Mouse (Mus musculus) embryonic facial prominence, embryonic 10.5 days (tissue): ENCODE data around the gene Mroh7. TPM values are rescaled to one million over a fixed set of nuclear protein-coding genes. Genes with fewer than 3 reads are reported as not detected.
"Not testable (repeated sequence)": the region's sequence is repeated elsewhere in the genome, so short reads cannot be mapped to it uniquely, and the experiment has no call there.

Source experiments
- DNase-seq: peaks from one replicate; pipeline ENCODE4 v3.0.0-alpha.2; 2017; ENCODE audit warnings: low spot score
- H3K27ac ChIP-seq: fragments of 300-500 bp; sonication (generic); replicated peaks from 2 replicates; pipeline ENCODE4 v1.5.1; 2016; ENCODE audit warnings: mild to moderate bottlenecking
- H3K27me3 ChIP-seq: fragments of 300-500 bp; sonication (generic); replicated peaks from 2 replicates; pipeline ENCODE4 v1.6.1; 2016; ENCODE audit warnings: low read depth, mild to moderate bottlenecking; ENCODE audit not compliant: poor library complexity, severe bottlenecking
- H3K36me3 ChIP-seq: fragments of 300-500 bp; sonication (generic); replicated peaks from 2 replicates; pipeline ENCODE4 v1.6.1; 2016; ENCODE audit warnings: mild to moderate bottlenecking, moderate library complexity
- H3K4me1 ChIP-seq: fragments of 300-500 bp; sonication (generic); 2 replicates; pipeline ENCODE4 v1.6.1; 2016
- H3K4me3 ChIP-seq: fragments of 300-500 bp; sonication (generic); 2 replicates; pipeline ENCODE4 v1.5.1; 2016; ENCODE audit warnings: mild to moderate bottlenecking, moderate library complexity
- H3K9me3 ChIP-seq: fragments of 300-500 bp; sonication (generic); 2 replicates; pipeline ENCODE4 v1.6.1; 2016; ENCODE audit warnings: mild to moderate bottlenecking
- WGBS: fragments of 180-500 bp; shearing (Covaris S2); methylation state at CpG from one replicate; pipeline ENCODE4 v1.1.7; 2016; 5-methylcytosine and 5-hydroxymethylcytosine counted together
- polyA plus RNA-seq: library from polyadenylated mRNA; unstranded; fragments of >200 nt; fragmentation: Nextera tagmentation; extraction: Ambion mirVana; gene quantifications from 2 replicates; pipeline ENCODE4 v1.2.1, GENCODE M21; 2016

Mroh7 gene
- 0.05 and 0.08 TPM in 2 replicates for polyA plus RNA-seq

DNA sequence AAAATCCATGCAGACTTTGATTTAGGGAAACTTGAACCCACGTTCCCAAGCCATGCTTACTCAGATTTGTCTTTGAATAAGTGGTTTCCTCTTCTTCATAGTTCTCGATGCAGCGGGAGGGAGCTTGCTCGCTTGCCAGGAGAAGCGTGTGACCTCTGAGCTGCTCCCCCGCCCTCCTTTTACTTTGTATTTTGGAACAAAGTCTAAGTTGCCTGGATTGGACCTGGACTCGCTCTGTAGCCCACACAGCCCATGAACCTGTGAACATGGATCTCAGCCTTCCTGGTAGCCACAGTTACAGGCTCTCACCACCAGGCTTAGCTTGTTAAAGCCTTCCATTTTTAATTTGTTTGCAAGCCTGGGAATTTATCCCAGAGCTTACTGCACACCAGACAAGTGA lies at the start of gene Mroh7:
TSS of gene Mroh7 (minus strand) at position 112 of the 400 bp plus-strand sequence.
- Histone ChIP-seq H3K27me3 (no peaks in the 10 kb centered on the region), H3K4me3 (no peak within 1 kb of the TSS), H3K36me3 (no peaks in the 10 kb centered on the region), H3K9me3 (no peaks in the 10 kb centered on the region), H3K4me1 (peaks cover 14% of the 10 kb centered on the region), H3K27ac (no peak within 1 kb of the TSS)
- no peak for DNase-seq
- WGBS = 88% methylated on average over 7 of the region's 7 CpGs

DNA sequence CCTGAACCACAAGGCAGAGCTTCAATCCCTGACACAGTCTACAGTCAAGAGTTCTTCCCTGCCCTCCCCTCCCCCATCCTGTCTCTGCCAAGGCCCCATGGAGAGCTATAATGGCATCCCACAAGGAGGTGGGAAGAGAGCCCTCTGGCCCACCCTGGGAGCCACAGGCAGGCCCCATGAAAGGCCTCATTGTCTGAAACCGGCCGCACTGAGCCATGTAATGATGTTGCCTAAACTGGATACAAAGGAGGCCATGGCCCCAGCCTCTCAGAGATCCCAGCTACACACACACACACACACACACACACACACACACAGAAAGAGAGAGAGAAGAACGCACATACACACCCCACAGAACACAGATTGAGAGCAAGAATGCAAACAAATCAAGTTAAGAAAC lies 49.3 kb upstream of the Mroh7 start:
- Histone ChIP-seq H3K4me1 (peaks cover 80% of the 10 kb centered on the region), H3K27ac (peak overlapping the region; percentile 55), H3K9me3 (no peaks in the 10 kb centered on the region), H3K4me3 (no peak overlapping the region), H3K27me3 (no peaks in the 10 kb centered on the region), H3K36me3 (no peaks in the 10 kb centered on the region)
- DNase-seq = peak; percentile 74
- WGBS = 11% methylated on average over 3 of the region's 3 CpGs

- Histone ChIP-seq H3K27me3 (no peaks in the 10 kb centered on the region), H3K27ac (peak overlapping the region; percentile 55), H3K9me3 (no peaks in the 10 kb centered on the region), H3K4me3 (no peak overlapping the region), H3K36me3 (no peaks in the 10 kb centered on the region), H3K4me1 (peaks cover 62% of the 10 kb centered on the region)
- peak; percentile 76 for DNase-seq
- 50% methylated on average over 5 of the region's 5 CpGs for WGBS
Measured at GRCm38 (mm10) chr4:106778116-106778788, 47.5 kb upstream of the Mroh7 start.

DNA sequence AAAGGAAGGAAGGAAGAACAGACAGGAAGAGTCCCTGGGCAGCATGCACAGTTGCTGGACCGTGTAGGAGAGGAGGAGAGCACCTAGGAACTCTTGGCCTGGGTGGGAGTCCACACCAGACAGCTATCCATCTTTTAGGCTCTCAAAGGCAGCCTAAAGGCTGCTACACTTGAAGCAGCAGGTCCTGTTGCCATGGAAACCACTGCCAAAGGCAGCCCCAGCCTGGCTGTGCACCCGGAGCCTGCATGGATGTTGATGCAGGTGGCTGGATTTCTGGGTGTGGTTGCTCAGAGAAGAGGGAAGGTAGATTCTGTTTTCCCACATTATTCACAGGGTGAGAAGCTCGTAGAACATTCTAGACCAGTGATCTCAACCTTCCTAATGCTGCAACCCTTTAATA lies 46.3 kb upstream of the Mroh7 start:
- H3K27ac ChIP-seq = no peak overlapping the region
- WGBS = 44% methylated on average over 3 of the region's 3 CpGs
- peak; percentile 69 for DNase-seq
- no peaks in the 10 kb centered on the region for H3K27me3 ChIP-seq
- peaks cover 55% of the 10 kb centered on the region for H3K4me1 ChIP-seq
- H3K4me3 ChIP-seq = no peak overlapping the region
- H3K9me3 ChIP-seq = no peaks in the 10 kb centered on the region
- no peaks in the 10 kb centered on the region for H3K36me3 ChIP-seq

- not testable (repeated sequence) for H3K27me3 ChIP-seq, H3K9me3 ChIP-seq
- WGBS = 84% methylated on average over 6 of the region's 6 CpGs
Measured at GRCm38 (mm10) chr4:106775767-106776166, 45.0 kb upstream of the Mroh7 start.

GRCm38 (mm10) chr4:106772558-106772957 lies 41.8 kb upstream of the Mroh7 start:
- H3K36me3 ChIP-seq = no peaks in the 10 kb centered on the region
- no peak overlapping the region for H3K27ac ChIP-seq
- H3K4me1 ChIP-seq = peaks cover 20% of the 10 kb centered on the region
- DNase-seq = no peak
- H3K9me3 ChIP-seq = no peaks in the 10 kb centered on the region
- WGBS = 90% methylated on average over 1 of the region's 1 CpGs
- H3K27me3 ChIP-seq = peaks cover 4% of the 10 kb centered on the region; the same call in 1 of the 2 replicates
- no peak overlapping the region for H3K4me3 ChIP-seq

More at GRCm38 (mm10) chr4:106775767-106776166, 45.0 kb upstream of the Mroh7 start:
- not testable (repeated sequence) for H3K27ac ChIP-seq, H3K36me3 ChIP-seq, H3K4me3 ChIP-seq, DNase-seq
- H3K4me1 ChIP-seq = peaks cover 45% of the 10 kb centered on the region

- DNase-seq = no peak
- Histone ChIP-seq H3K27me3 (peaks cover 4% of the 10 kb centered on the region; the same call in 1 of the 2 replicates), H3K4me3 (no peak overlapping the region), H3K4me1 (peaks cover 9% of the 10 kb centered on the region), H3K36me3 (no peaks in the 10 kb centered on the region), H3K27ac (no peak overlapping the region), H3K9me3 (no peaks in the 10 kb centered on the region)
- WGBS = 42% methylated on average over 2 of the region's 2 CpGs
Measured at GRCm38 (mm10) chr4:106769306-106769705, 38.6 kb upstream of the Mroh7 start.

DNA sequence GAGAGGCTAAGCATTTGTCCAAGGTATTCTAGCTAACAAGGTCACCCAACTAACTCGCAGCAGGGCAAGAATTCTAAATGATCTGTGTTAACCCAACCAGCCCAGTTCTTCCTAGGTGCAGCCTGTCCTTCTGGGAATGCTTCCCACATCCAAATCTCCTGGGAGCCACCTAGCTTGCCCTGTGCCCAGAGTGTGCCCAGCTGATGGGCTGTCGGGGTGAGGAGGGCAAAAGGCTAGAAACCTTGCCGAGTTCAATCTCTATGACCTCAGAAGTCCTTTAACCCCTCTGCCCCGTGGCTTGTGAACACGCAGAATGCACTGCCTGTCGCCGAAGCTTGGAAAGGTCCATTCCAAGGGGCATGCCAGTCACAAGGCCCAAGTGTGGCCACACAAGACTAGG lies 33.4 kb upstream of the Mroh7 start:
- no peak overlapping the region for H3K27ac ChIP-seq
- H3K4me1 ChIP-seq = peaks cover 15% of the 10 kb centered on the region
- H3K9me3 ChIP-seq = no peaks in the 10 kb centered on the region
- DNase-seq = no peak
- no peaks in the 10 kb centered on the region for H3K36me3 ChIP-seq
- H3K27me3 ChIP-seq = no peaks in the 10 kb centered on the region
- no peak overlapping the region for H3K4me3 ChIP-seq
- WGBS = 71% methylated on average over 7 of the region's 7 CpGs

- WGBS = 91% methylated on average over 6 of the region's 6 CpGs
- peaks cover 32% of the 10 kb centered on the region for H3K4me1 ChIP-seq
- no peak overlapping the region for H3K4me3 ChIP-seq
- DNase-seq = no peak
- H3K9me3 ChIP-seq = no peaks in the 10 kb centered on the region
- no peaks in the 10 kb centered on the region for H3K27me3 ChIP-seq
- H3K27ac ChIP-seq = no peak overlapping the region
- no peaks in the 10 kb centered on the region for H3K36me3 ChIP-seq
Measured at GRCm38 (mm10) chr4:106751726-106752125, 21.0 kb upstream of the Mroh7 start.

DNA sequence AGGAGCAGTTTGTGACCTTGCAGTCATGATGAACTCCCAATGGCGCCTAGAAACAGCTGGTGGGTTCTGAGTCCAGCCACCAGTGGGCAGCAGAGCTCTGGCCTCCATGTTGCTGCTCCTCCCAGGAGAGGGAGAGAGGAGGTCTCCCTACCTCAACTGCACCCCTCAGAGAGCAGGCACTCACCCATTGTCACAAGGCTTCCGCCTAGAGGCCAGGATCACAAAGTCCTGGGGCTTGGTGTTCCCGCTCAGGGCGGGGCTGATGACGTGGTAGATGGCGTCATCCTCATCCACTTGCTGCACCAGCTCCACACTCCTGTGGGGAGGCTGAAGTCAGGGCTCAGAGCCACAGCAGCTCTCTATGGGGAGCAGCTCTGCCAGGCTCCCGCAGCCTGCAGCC lies 19.0 kb upstream of the Mroh7 start:
- 4% methylated on average over 7 of the region's 7 CpGs for WGBS
- peak; percentile 78 for DNase-seq
- H3K36me3 ChIP-seq = no peaks in the 10 kb centered on the region
- H3K27me3 ChIP-seq = no peaks in the 10 kb centered on the region
- peaks cover 30% of the 10 kb centered on the region for H3K4me1 ChIP-seq
- peak overlapping the region; percentile 34 for H3K4me3 ChIP-seq
- H3K9me3 ChIP-seq = no peaks in the 10 kb centered on the region
- peak overlapping the region; percentile 61 for H3K27ac ChIP-seq

DNA sequence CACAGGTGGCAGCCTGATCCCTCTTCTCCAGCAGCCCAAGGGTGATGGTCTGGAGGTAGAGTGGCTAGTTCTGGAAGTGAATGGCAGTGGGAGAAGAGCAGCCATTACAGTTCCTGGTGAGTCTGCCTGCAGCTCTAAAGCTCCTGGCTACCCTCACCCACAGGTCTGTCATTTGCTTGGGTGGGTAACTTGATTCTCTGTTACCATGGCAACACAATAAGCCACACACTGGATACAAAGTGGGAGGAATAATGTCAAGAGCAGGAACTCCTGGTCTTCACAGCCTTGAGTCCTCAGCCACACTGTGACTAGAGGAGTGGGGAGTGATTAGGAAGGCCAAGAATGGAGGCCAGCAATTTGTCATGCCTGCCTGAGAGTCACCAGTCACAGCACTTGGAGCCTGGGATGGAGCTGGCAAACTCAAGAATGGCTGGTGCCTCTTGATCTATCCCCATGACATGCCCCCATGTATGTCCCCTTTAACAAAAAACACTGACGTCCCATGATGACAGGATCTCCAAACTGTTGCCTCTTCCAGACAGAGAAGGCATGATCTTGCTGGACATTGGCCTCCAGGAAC lies 16.4 kb upstream of the Mroh7 start:
- peak; percentile 35 for DNase-seq
- no peaks in the 10 kb centered on the region for H3K27me3 ChIP-seq
- peaks cover 30% of the 10 kb centered on the region for H3K4me1 ChIP-seq
- H3K9me3 ChIP-seq = no peaks in the 10 kb centered on the region
- no peak overlapping the region for H3K4me3 ChIP-seq
- H3K27ac ChIP-seq = peak overlapping the region; percentile 41; the same call in 1 of the 2 replicates
- no peaks in the 10 kb centered on the region for H3K36me3 ChIP-seq
- 83% methylated on average over 1 of the region's 1 CpGs for WGBS

- Histone ChIP-seq H3K4me1 (peaks cover 30% of the 10 kb centered on the region), H3K9me3 (no peaks in the 10 kb centered on the region), H3K27ac (0 out of 2 replicates have a peak overlapping the region, but pooled peaks have one; percentile 10), H3K4me3 (no peak overlapping the region), H3K27me3 (no peaks in the 10 kb centered on the region), H3K36me3 (no peaks in the 10 kb centered on the region)
- WGBS = 85% methylated on average over 7 of the region's 7 CpGs
- DNase-seq = no peak
Measured at GRCm38 (mm10) chr4:106745862-106746261, 15.1 kb upstream of the Mroh7 start.

GRCm38 (mm10) chr4:106737904-106738303 lies 7.2 kb upstream of the Mroh7 start:
- Histone ChIP-seq H3K4me3 (no peak overlapping the region), H3K36me3 (no peaks in the 10 kb centered on the region), H3K9me3 (no peaks in the 10 kb centered on the region), H3K27me3 (no peaks in the 10 kb centered on the region), H3K4me1 (peaks cover 25% of the 10 kb centered on the region), H3K27ac (no peak overlapping the region)
- no peak for DNase-seq
- WGBS = 69% methylated on average over 3 of the region's 3 CpGs
